Comparison of ENCODE assay signal across 14 mouse cellular contexts in genomic region chr17:86089893-86090588, GRCm38 (mm10).
"Had no signal": no experiment of that assay in that cellular context is flagged by ENCODE, and none has a peak within 500 bp of the region (broad histone marks: within the 10 kb centered on the region; RNA-seq: fewer than 3 reads in every experiment).

No protein-coding gene starts in this region.

- H3K9ac ChIP-seq: limb, embryonic 15.5 days; liver, embryonic 13.5 days; liver, postnatal 0 days; lung, embryonic 15.5 days; midbrain, embryonic 13.5 days; neural tube, embryonic 15.5 days had no signal

- H3K36me3 ChIP-seq: limb, embryonic 15.5 days; lung, embryonic 15.5 days; midbrain, embryonic 13.5 days; neural tube, embryonic 15.5 days had no signal

- H3K4me1 ChIP-seq: limb, embryonic 15.5 days; lung, embryonic 15.5 days; neural tube, embryonic 15.5 days had no signal

- ATAC-seq: liver, postnatal 0 days; midbrain, embryonic 13.5 days had no signal

- H3K4me2 ChIP-seq: limb, embryonic 15.5 days; liver, embryonic 13.5 days; lung, embryonic 15.5 days; midbrain, embryonic 13.5 days; neural tube, embryonic 15.5 days had no signal

- H3K9me3 ChIP-seq: limb, embryonic 15.5 days; liver, embryonic 13.5 days; lung, embryonic 15.5 days; megakaryocyte, embryonic 14.5 days; midbrain, embryonic 13.5 days; neural tube, embryonic 15.5 days had no signal

- H3K4me3 ChIP-seq: limb, embryonic 15.5 days; liver, embryonic 13.5 days; lung, embryonic 15.5 days; megakaryocyte, embryonic 14.5 days; midbrain, embryonic 13.5 days; myocyte; neural tube, embryonic 15.5 days had no signal

- DNase-seq: kidney, postnatal 14 days; layer of hippocampus, postnatal 36 days; liver, embryonic 13.5 days; liver, postnatal 0 days; lung, postnatal 14 days; thymus, postnatal 4 days had no signal

- H3K27me3 ChIP-seq: limb, embryonic 15.5 days; liver, embryonic 13.5 days; lung, embryonic 15.5 days; megakaryocyte, embryonic 14.5 days; midbrain, embryonic 13.5 days; neural tube, embryonic 15.5 days had no signal

- H3K27ac ChIP-seq: limb, embryonic 15.5 days; liver, embryonic 13.5 days; lung, embryonic 15.5 days; macrophage; midbrain, embryonic 13.5 days; neural tube, embryonic 15.5 days; stomach, postnatal 0 days had no signal
